Mouse (Mus musculus) spleen, embryonic (tissue): Measurements from ENCODE around the gene Tfb1m.

ENCODE experiments used
- CTCF ChIA-PET: fragments of 350-600 bp; sonication (Branson Sonifier 250); formaldehyde crosslinking; loops from one replicate; lab custom pipeline; 2022; lab: Charles Lee

The Tfb1m gene

GRCm38 (mm10) chr17:3557331-3558311 lies at the start of gene Tfb1m:
TSS of gene Tfb1m (minus strand) at chr17:3557781.
- CTCF ChIA-PET: no interaction called here

- CTCF ChIA-PET: no interaction called here
Measured at GRCm38 (mm10) chr17:3602954-3603672, 45.5 kb upstream of the Tfb1m start.

GRCm38 (mm10) chr17:3598393-3598792 lies 40.8 kb upstream of the Tfb1m start:
- CTCF ChIA-PET: no interaction called here

- CTCF ChIA-PET: no interaction called here
Measured at GRCm38 (mm10) chr17:3597866-3598265, 40.3 kb upstream of the Tfb1m start.

- CTCF ChIA-PET: no interaction called here
Measured at GRCm38 (mm10) chr17:3597130-3597529, 39.5 kb upstream of the Tfb1m start.

- CTCF ChIA-PET: interaction anchor here (0.6 kb wide), 1 partner anchor 1728 kb away, joined by 16 read pairs; no protein-coding TSS in a partner anchor
Measured at GRCm38 (mm10) chr17:3570876-3571275, 13.3 kb upstream of the Tfb1m start.

- CTCF ChIA-PET: no interaction called here
Measured at GRCm38 (mm10) chr17:3562405-3562804, 4.8 kb upstream of the Tfb1m start.

- CTCF ChIA-PET: interaction anchor here (0.6 kb wide), 1 partner anchor 381 kb away, joined by 17 read pairs; no protein-coding TSS in a partner anchor
Measured at GRCm38 (mm10) chr17:3560534-3560933, 3.0 kb upstream of the Tfb1m start.

GRCm38 (mm10) chr17:3558356-3558870 lies 832 bp upstream of the Tfb1m start:
- CTCF ChIA-PET: no interaction called here

- CTCF ChIA-PET: no interaction called here
Measured at GRCm38 (mm10) chr17:3556251-3556650, 1.3 kb downstream of the Tfb1m start.

GRCm38 (mm10) chr17:3547725-3548124 lies 9.9 kb downstream of the Tfb1m start:
- CTCF ChIA-PET: no interaction called here

- CTCF ChIA-PET: no interaction called here
Measured at GRCm38 (mm10) chr17:3541033-3541432, 16.5 kb downstream of the Tfb1m start.

GRCm38 (mm10) chr17:3540304-3540703 lies 17.3 kb downstream of the Tfb1m start:
- CTCF ChIA-PET: no interaction called here

- CTCF ChIA-PET: no interaction called here
Measured at GRCm38 (mm10) chr17:3533425-3533824, 24.2 kb downstream of the Tfb1m start.

- CTCF ChIA-PET: no interaction called here
Measured at GRCm38 (mm10) chr17:3532254-3532653, 25.3 kb downstream of the Tfb1m start, which contains the start of gene Cldn20. TSS of gene Cldn20 (plus strand) at chr17:3532554.

- CTCF ChIA-PET: no interaction called here
Measured at GRCm38 (mm10) chr17:3531641-3532040, 25.9 kb downstream of the Tfb1m start.

- CTCF ChIA-PET: interaction anchor here (0.5 kb wide), 1 partner anchor 188 kb away, joined by 3 read pairs; no protein-coding TSS in a partner anchor
Measured at GRCm38 (mm10) chr17:3530549-3530948, 27.0 kb downstream of the Tfb1m start.

- CTCF ChIA-PET: no interaction called here
Measured at GRCm38 (mm10) chr17:3529523-3529922, 28.1 kb downstream of the Tfb1m start.

- CTCF ChIA-PET: no interaction called here
Measured at GRCm38 (mm10) chr17:3527841-3528471, 29.6 kb downstream of the Tfb1m start.

GRCm38 (mm10) chr17:3520344-3520743 lies 37.2 kb downstream of the Tfb1m start:
- CTCF ChIA-PET: no interaction called here

GRCm38 (mm10) chr17:3516406-3516805 lies 41.2 kb downstream of the Tfb1m start:
- CTCF ChIA-PET: interaction anchor here (0.6 kb wide), 1 partner anchor 15 kb away, joined by 11 read pairs; no protein-coding TSS in a partner anchor
